Mouse (Mus musculus) ES-CJ7 (cell line): Measurements from ENCODE around the gene Ropn1l.

Experiments
- DNase-seq: peaks from one replicate; pipeline ENCODE4 v3.0.0; 2011; ENCODE audit warnings: low read depth, low spot score

Gene Ropn1l

DNA sequence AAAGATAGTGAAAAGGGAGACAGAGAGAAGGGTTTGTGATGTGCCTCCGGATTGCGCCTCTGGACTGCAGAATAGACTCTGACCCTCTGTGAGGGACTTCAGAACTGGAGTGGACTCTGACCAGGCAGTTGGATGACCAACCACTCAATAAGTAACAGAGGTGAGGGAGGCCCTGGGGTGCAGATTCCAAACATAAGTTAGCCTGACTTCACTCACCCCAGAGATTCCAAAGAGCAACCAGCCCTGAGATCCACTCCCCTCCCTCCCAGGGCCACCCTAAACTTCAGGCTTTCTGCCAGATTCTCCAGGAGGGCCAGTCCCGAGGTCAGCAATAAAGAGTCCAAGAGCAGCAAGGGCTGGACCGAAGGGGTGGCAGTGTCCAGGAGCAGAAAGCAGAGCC is 46.0 kb downstream of the Ropn1l start:
- DNase-seq, result no peak

GRCm38 (mm10) chr15:31406881-31407280 is 46.7 kb downstream of the Ropn1l start:
- no peak for DNase-seq

- peak; percentile 50 for DNase-seq
These were observed 49.2 kb downstream of the Ropn1l start for GRCm38 (mm10) chr15:31404346-31404745.

DNA sequence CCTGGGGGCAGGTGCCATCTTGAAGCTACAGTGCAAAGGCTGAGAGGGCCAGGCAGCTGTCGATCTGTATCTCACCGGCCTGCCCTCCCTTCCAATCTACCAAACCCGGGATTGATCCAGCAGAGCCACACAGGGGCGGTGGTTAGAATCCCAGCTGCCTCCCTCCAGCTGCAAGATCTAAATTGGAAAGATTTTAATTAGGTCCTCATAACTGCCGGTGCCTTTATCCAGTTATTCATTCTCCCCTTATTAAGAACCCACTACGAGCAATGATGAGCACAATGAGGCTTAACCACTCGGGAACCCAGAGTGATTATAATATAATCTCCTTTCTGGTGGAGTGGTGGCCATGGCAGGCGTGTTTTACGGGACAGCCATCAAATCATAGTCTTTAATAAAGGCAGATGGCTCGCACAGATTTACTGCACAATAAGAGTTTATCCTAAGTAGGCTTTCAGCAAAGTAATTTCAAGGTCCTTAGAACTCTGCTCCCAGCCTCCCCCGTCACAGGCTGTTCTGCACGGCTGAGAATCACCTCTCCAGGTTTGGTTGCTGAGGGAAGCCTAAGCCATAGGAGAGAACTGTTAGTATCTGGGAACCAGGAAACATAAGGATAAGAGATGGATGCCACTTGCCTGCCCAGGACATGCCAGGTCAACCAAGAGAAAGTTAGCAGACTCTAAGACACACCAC is 51.2 kb downstream of the Ropn1l start:
- no peak for DNase-seq

DNA sequence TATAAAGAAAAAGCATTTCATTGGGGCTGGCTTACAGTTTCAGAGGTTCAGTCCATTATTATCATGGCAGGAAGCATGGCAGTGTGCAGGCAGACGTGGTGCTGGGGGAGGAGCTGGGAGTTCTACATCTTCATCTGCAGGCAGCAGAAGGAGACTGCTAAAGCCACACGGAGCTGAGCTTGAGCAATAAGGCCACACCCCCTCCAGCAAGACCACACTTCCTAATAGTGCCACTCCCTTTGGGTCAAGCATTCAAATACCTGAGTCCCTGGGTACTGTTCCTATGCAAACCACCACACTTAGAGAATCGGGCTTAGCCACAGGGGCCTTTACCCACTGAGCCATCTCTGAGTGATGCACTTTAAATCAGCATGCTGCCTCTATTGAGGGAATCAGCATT is 52.6 kb downstream of the Ropn1l start:
- peak; percentile 75 for DNase-seq

DNA sequence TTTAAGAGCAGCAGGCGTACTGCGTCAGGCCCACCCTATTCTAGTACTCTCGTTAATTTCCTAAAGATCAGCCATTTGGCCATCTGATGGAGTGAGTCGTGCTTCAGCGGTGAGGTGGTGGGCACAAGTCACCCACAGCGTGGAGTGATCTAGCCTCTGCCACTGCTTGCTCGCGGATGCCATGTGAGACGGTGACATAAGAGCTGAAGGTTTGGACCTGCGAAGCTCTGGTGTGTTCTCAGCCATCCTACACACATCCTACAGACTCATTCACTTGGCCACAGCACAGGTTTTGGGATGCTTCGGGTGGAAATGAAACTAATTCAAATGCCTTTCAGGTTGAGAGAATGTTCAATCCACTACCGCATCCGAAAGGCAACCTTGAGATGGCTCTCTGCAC is 54.8 kb downstream of the Ropn1l start:
- DNase-seq, result no peak

DNA sequence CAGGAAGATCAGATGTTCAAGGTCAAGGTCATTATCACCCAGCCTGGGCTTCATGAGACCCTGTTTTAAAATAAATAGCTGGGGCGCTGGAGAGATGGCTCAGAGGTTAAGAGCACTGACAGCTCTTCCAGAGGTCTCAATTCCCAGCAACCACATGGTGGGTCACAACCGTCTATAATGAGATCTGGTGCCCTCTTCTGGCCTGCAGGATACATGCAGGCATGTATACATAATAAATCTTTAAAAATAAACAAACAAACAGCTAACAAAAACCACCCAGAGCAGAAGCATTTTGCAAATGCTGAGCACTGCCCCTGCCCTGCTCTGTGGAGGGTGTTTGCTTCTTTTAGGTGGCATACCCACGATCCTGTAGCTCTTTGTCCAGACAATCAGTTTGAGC is 56.2 kb downstream of the Ropn1l start:
- no peak for DNase-seq

DNA sequence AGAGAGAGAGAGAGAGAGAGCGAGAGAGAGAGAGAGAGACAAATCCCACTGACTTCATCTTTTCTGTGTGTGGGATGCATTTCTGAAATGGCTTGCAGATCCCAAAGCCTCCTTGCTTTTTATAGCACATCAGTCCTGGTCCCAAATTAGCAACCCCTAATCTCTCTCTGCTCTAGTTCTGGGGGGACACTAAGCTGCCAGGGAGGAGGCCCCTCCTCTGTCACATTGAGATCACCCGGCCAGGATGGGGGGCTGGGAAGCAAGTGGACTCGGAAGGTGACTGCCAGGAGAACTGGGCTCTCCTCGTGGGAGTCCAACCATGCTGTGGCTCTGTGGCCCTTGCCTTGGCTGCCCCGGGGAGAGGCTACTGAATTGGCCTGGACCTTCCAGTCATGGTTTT is 56.8 kb downstream of the Ropn1l start:
- DNase-seq, result no peak

- DNase-seq, result no peak
These were observed 57.6 kb downstream of the Ropn1l start for GRCm38 (mm10) chr15:31395986-31396385.

DNA sequence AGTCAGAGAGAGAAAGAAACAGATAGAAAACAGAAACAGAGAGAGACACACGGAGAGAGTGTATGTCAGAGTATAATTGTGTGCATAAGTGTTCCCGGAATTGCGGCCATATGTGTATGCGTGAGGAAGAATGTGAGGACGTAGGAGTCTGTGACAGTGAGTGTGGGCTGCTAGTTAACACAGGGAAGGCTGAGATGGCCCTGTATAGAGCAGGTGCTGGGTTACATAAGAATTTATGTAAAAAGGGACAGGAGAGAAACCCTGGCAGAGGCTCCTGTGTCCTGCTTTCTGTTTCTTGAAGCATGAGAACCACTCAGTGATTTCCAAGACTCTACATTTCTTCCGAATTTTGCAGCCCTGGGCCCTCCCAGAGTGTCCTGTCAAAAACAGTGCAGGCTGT is 60.1 kb downstream of the Ropn1l start:
- no peak for DNase-seq

DNA sequence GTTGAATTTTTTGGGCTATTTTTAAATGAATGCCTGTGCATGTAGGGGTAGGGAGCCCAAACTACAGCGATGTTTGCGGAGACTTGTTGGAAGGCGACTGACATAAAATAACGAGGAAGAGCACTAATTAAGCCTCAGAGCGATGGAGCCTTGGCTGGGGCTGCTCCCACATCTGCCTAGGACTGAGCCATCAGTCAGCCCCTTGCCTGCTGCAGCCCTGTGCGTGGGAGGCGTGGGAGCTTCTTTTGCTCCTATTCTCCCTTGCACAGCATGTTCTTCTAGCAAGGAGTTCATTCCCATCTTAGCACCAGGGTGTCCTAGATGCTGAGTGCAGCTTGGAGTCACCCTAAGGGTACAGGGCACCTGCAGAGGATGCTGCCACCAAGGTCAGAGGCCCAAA is 60.8 kb downstream of the Ropn1l start:
- DNase-seq, result no peak

GRCm38 (mm10) chr15:31392135-31392534 is 61.4 kb downstream of the Ropn1l start:
- DNase-seq, result no peak
